Mouse (Mus musculus) spleen, adult 12 weeks (tissue): Measurements from ENCODE around the gene Nfatc2.

Source experiments
- DNase-seq: peaks from one replicate; pipeline ENCODE4 v3.0.0; 2022; ENCODE audit warnings: low spot score

The Nfatc2 gene

GRCm38 (mm10) chr2:168579109-168579508 lies 22.3 kb downstream of the Nfatc2 start:
- no peak for DNase-seq

GRCm38 (mm10) chr2:168578132-168578531 lies 23.3 kb downstream of the Nfatc2 start:
- DNase-seq = no peak

GRCm38 (mm10) chr2:168577381-168577780 lies 24.1 kb downstream of the Nfatc2 start:
- DNase-seq = no peak

GRCm38 (mm10) chr2:168575834-168576233 lies 25.6 kb downstream of the Nfatc2 start:
- no peak for DNase-seq

GRCm38 (mm10) chr2:168574934-168575333 lies 26.5 kb downstream of the Nfatc2 start:
- no peak for DNase-seq

GRCm38 (mm10) chr2:168573866-168574265 lies 27.6 kb downstream of the Nfatc2 start:
- no peak for DNase-seq

GRCm38 (mm10) chr2:168571241-168571640 lies 30.2 kb downstream of the Nfatc2 start:
- DNase-seq = no peak

GRCm38 (mm10) chr2:168565538-168566253 lies 35.8 kb downstream of the Nfatc2 start:
- no peak for DNase-seq

- DNase-seq = no peak
Observed at GRCm38 (mm10) chr2:168563184-168563583, 38.3 kb downstream of the Nfatc2 start.

GRCm38 (mm10) chr2:168557035-168557434 lies 44.4 kb downstream of the Nfatc2 start:
- no peak for DNase-seq

GRCm38 (mm10) chr2:168555897-168556670 lies 45.4 kb downstream of the Nfatc2 start:
- no peak for DNase-seq

- DNase-seq = no peak
Observed at GRCm38 (mm10) chr2:168553541-168553961, 47.9 kb downstream of the Nfatc2 start.

GRCm38 (mm10) chr2:168552405-168552804 lies 49.1 kb downstream of the Nfatc2 start:
- DNase-seq = no peak

- no peak for DNase-seq
Observed at GRCm38 (mm10) chr2:168551218-168551617, 50.2 kb downstream of the Nfatc2 start.

- DNase-seq = no peak
Observed at GRCm38 (mm10) chr2:168549326-168549725, 52.1 kb downstream of the Nfatc2 start.

GRCm38 (mm10) chr2:168548008-168548407 lies 53.4 kb downstream of the Nfatc2 start:
- DNase-seq = no peak

- no peak for DNase-seq
Observed at GRCm38 (mm10) chr2:168545901-168546557, 55.4 kb downstream of the Nfatc2 start.

GRCm38 (mm10) chr2:168544102-168544501 lies 57.4 kb downstream of the Nfatc2 start:
- DNase-seq = no peak

GRCm38 (mm10) chr2:168543026-168543425 lies 58.4 kb downstream of the Nfatc2 start:
- DNase-seq = no peak

- DNase-seq = no peak
Observed at GRCm38 (mm10) chr2:168541223-168541622, 60.2 kb downstream of the Nfatc2 start.

GRCm38 (mm10) chr2:168539594-168540222 lies 61.7 kb downstream of the Nfatc2 start:
- DNase-seq = no peak

- no peak for DNase-seq
Observed at GRCm38 (mm10) chr2:168539026-168539425, 62.4 kb downstream of the Nfatc2 start.
